Mouse (Mus musculus): ENCODE results near the gene Tlr4. TPM values are rescaled to one million over a fixed set of nuclear protein-coding genes. Genes with fewer than 3 reads are reported as not detected.

Gene Tlr4
- polyA plus RNA-seq, 1 experiment from 2014 or later = 2.9 TPM

DNA sequence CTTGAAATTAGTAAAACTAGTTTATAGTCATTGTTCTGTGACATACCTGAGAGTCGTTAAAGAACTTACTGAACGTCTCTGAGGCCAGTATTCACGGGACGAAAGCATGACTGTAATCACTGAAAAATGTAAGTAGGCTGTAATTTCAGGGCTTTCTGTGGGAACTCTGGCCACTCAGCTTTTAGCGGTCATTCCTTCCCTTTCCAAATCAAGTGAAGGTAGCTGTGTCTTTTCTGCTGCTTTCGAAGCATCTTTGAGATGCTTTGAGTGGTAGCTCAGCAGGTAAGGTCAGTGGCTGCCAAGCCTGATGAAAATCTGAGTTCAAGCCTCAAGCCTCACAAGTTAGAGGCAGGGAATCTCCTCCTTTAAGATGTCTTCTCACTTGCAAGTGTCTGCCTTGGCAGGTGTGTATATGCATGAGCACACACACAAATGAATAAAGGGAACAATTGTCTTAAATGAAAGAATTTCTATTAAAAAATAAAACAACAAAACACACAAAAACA, 832 bp downstream of the Tlr4 start:
- Histone ChIP-seq H3K27me3 (replicated peaks; ENCODE audit: control insufficient read depth, insufficient read depth, low read length) (no peaks in the 10 kb centered on the region), H3K36me3 (ENCODE audit: control insufficient read depth, insufficient read depth, low read length) (no peaks in the 10 kb centered on the region), H3K9me3 (ENCODE audit: control insufficient read depth, low read length) (no peaks in the 10 kb centered on the region), H3K4me1 (ENCODE audit: control insufficient read depth, insufficient read depth, low read length) (no peaks in the 10 kb centered on the region; the same call in 1 of the 2 replicates), H3K27ac (replicated peaks; ENCODE audit: low read depth, low read length) (peak overlapping the region; percentile 64; the same call in 1 of the 2 replicates), H3K4me3 (ENCODE audit: low read depth, low read length) (peak overlapping the region; percentile 18; the same call in 1 of the 2 replicates), H3K9ac (ENCODE audit: low read depth, low read length) (no peak overlapping the region), H3K4me2 (ENCODE audit: low read depth, low read length) (peak overlapping the region; percentile 37)
- peak; percentile 20; the same call in 1 of the 2 replicates for ATAC-seq (ENCODE audit: low read depth)
- WGBS = 38% methylated on average over 6 of the region's 6 CpGs
- DNase-seq (ENCODE audit: low spot score) = no peak

DNA sequence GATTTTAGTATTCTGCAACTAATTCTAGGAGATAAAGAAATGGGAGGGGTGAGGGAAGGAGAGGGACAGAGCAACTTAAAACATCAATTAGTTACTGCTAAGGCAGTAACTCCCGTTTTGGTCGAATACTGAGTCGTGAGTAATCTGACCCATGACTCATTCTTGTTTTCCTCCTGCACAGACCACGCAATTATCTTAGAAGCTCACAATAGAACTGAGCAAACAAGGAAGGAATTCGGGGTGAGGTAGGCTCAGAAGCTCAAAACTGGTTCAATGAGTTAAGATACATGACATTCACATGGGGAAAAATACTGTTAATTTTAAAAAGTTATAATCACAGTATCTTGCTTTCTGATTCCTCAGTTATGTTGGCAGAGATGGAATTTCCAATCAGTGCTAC, 1.3 kb downstream of the Tlr4 start:
- Histone ChIP-seq H3K27me3 (replicated peaks; ENCODE audit: control insufficient read depth, insufficient read depth, low read length) (no peaks in the 10 kb centered on the region), H3K27ac (replicated peaks; ENCODE audit: low read depth, low read length) (0 out of 2 replicates have a peak overlapping the region, but pooled peaks have one; percentile 4), H3K9ac (ENCODE audit: low read depth, low read length) (no peak overlapping the region), H3K4me2 (ENCODE audit: low read depth, low read length) (peak overlapping the region; percentile 37; the same call in 1 of the 2 replicates), H3K36me3 (ENCODE audit: control insufficient read depth, insufficient read depth, low read length) (no peaks in the 10 kb centered on the region), H3K4me1 (ENCODE audit: control insufficient read depth, insufficient read depth, low read length) (no peaks in the 10 kb centered on the region; the same call in 1 of the 2 replicates), H3K4me3 (ENCODE audit: low read depth, low read length) (peak overlapping the region; percentile 10; the same call in 1 of the 2 replicates), H3K9me3 (ENCODE audit: control insufficient read depth, low read length) (no peaks in the 10 kb centered on the region)
- peak; percentile 83 for ATAC-seq (ENCODE audit: low read depth)
- 14% methylated on average over 5 of the region's 5 CpGs for WGBS
- peak; percentile 67 for DNase-seq (ENCODE audit: low spot score)

DNA sequence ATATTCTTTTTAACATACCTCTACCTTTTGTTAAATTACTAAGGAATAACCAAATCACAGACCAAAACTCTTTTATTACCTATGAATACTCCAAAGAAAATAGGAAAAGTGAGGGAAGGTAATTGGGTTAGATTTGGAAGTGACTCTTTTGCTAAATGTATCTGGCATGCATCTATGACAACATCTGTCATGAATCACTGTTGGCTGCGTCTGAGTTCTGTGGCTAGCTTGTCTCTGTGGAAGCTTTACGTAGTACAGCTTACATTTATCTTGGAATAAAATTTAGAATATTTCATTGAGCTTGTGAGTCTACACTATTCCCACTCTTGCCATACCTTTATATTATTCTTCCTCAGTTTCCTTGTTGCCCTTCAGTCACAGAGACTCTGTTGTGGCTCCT, 10.7 kb downstream of the Tlr4 start:
- no peaks in the 10 kb centered on the region for H3K27me3 ChIP-seq (replicated peaks; ENCODE audit: control insufficient read depth, insufficient read depth, low read length)
- ATAC-seq (ENCODE audit: low read depth) = no peak
- no peak overlapping the region for H3K4me3 ChIP-seq (ENCODE audit: low read depth, low read length)
- DNase-seq (ENCODE audit: low spot score) = peak; percentile 16
- no peak overlapping the region for H3K4me2 ChIP-seq (ENCODE audit: low read depth, low read length)
- no peaks in the 10 kb centered on the region for H3K4me1 ChIP-seq (ENCODE audit: control insufficient read depth, insufficient read depth, low read length)
- WGBS = 58% methylated on average over 2 of the region's 2 CpGs
- no peaks in the 10 kb centered on the region for H3K9me3 ChIP-seq (ENCODE audit: control insufficient read depth, low read length)
- no peaks in the 10 kb centered on the region for H3K36me3 ChIP-seq (ENCODE audit: control insufficient read depth, insufficient read depth, low read length)
- no peak overlapping the region for H3K27ac ChIP-seq (replicated peaks; ENCODE audit: low read depth, low read length)
- H3K9ac ChIP-seq (ENCODE audit: low read depth, low read length) = no peak overlapping the region

DNA sequence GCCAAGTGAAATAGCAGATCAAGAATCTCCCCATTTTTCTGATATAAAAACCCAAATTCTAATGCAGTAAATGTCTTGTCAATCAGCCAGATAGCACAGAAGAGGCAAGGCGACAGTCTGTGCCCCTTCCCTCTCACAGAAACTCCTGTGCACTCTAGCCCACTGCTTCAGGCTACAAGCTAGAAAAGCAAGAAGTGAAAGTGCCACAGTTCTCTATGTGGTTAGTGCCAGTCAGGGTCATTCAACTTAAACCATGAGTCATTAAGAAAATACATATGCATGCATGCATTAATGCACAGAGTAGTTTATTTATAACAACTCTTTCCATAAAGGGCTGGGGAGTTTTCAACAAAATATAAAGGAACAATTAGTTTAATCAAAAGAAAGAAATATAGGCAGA, 15.9 kb downstream of the Tlr4 start:
- Histone ChIP-seq H3K4me2 (ENCODE audit: low read depth, low read length) (no peak overlapping the region), H3K36me3 (ENCODE audit: control insufficient read depth, insufficient read depth, low read length) (no peaks in the 10 kb centered on the region), H3K9ac (ENCODE audit: low read depth, low read length) (no peak overlapping the region), H3K4me3 (ENCODE audit: low read depth, low read length) (no peak overlapping the region), H3K4me1 (ENCODE audit: control insufficient read depth, insufficient read depth, low read length) (no peaks in the 10 kb centered on the region), H3K9me3 (ENCODE audit: control insufficient read depth, low read length) (no peaks in the 10 kb centered on the region), H3K27me3 (replicated peaks; ENCODE audit: control insufficient read depth, insufficient read depth, low read length) (no peaks in the 10 kb centered on the region), H3K27ac (replicated peaks; ENCODE audit: low read depth, low read length) (no peak overlapping the region)
- DNase-seq (ENCODE audit: low spot score) (no peak), ATAC-seq (ENCODE audit: low read depth) (no peak)
- 41% methylated on average over 1 of the region's 1 CpGs for WGBS

DNA sequence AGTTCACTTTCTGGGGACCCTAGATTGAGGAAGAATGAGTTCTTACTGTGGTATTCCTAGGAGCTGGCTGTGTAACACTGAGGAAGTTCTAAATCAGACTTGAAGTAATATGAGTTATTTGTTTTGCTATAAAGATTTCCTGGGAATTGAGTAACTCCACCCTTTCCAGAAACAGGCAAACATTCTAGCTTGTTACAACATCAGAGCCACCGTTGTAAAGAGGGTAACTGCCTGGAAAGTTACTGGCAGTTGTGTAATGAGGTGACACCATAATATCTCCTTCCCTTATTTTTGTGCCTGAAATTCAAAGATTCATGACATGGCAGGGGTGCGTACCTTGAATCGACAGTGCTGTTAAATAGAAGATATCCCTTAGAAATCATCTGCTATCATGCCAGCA, 24.6 kb downstream of the Tlr4 start:
- Histone ChIP-seq H3K27me3 (replicated peaks; ENCODE audit: control insufficient read depth, insufficient read depth, low read length) (no peaks in the 10 kb centered on the region), H3K9ac (ENCODE audit: low read depth, low read length) (no peak overlapping the region), H3K4me3 (ENCODE audit: low read depth, low read length) (no peak overlapping the region), H3K27ac (replicated peaks; ENCODE audit: low read depth, low read length) (no peak overlapping the region), H3K4me2 (ENCODE audit: low read depth, low read length) (no peak overlapping the region), H3K4me1 (ENCODE audit: control insufficient read depth, insufficient read depth, low read length) (no peaks in the 10 kb centered on the region), H3K36me3 (ENCODE audit: control insufficient read depth, insufficient read depth, low read length) (no peaks in the 10 kb centered on the region), H3K9me3 (ENCODE audit: control insufficient read depth, low read length) (no peaks in the 10 kb centered on the region)
- no peak for ATAC-seq (ENCODE audit: low read depth)
- DNase-seq (ENCODE audit: low spot score) = no peak
- 75% methylated on average over 3 of the region's 3 CpGs for WGBS

DNA sequence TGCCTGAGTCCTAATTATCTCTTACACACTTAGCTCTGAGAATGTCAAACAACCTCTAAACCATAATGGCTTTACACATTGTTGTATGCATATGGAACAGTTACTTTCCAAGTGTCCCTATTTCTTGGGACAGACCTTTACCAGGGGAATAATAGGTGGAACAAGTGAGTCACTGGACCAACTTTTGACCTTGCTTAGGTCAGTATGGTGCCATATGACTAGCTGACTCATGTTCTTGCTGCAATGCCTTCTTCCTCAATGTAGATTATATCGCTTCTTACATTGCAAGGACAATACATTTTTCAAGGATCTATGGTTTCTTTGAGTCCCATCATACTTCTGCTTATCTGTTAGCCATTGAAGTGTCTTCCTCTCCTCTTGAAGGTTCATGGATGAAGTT, 29.6 kb downstream of the Tlr4 start:
- no peaks in the 10 kb centered on the region for H3K27me3 ChIP-seq (replicated peaks; ENCODE audit: control insufficient read depth, insufficient read depth, low read length)
- WGBS = 88% methylated on average over 1 of the region's 1 CpGs
- no peak overlapping the region for H3K27ac ChIP-seq (replicated peaks; ENCODE audit: low read depth, low read length)
- no peaks in the 10 kb centered on the region for H3K9me3 ChIP-seq (ENCODE audit: control insufficient read depth, low read length)
- H3K4me2 ChIP-seq (ENCODE audit: low read depth, low read length) = no peak overlapping the region
- ATAC-seq (ENCODE audit: low read depth) = no peak
- no peak for DNase-seq (ENCODE audit: low spot score)
- no peaks in the 10 kb centered on the region for H3K36me3 ChIP-seq (ENCODE audit: control insufficient read depth, insufficient read depth, low read length)
- no peaks in the 10 kb centered on the region for H3K4me1 ChIP-seq (ENCODE audit: control insufficient read depth, insufficient read depth, low read length)
- no peak overlapping the region for H3K4me3 ChIP-seq (ENCODE audit: low read depth, low read length)
- no peak overlapping the region for H3K9ac ChIP-seq (ENCODE audit: low read depth, low read length)

DNA sequence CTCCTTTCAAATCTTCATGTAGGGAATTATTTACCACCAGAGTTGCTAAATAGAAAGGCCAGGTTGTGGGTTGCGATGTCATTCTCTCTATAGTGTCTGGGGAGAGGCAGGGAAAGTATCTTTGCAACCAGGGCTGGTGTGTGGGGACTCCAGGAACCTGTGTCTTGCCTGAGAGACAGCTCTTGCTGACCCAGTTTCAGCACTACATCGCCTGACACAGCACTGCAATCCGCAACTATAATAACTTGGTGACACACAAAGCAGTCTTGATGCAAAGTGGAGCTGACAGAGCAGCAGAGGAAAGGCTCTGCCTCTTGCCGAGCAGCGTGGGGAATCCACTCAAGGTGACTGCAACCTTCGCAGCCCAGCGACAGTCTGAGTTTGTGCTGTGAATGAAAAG, 42.5 kb downstream of the Tlr4 start:
- no peaks in the 10 kb centered on the region for H3K27me3 ChIP-seq (replicated peaks; ENCODE audit: control insufficient read depth, insufficient read depth, low read length)
- H3K27ac ChIP-seq (replicated peaks; ENCODE audit: low read depth, low read length) = no peak overlapping the region
- DNase-seq (ENCODE audit: low spot score) (peak; percentile 44), ATAC-seq (ENCODE audit: low read depth) (no peak; the same call in 1 of the 2 replicates)
- H3K4me1 ChIP-seq (ENCODE audit: control insufficient read depth, insufficient read depth, low read length) = no peaks in the 10 kb centered on the region
- WGBS = 56% methylated on average over 7 of the region's 7 CpGs
- no peak overlapping the region for H3K9ac ChIP-seq (ENCODE audit: low read depth, low read length)
- H3K4me3 ChIP-seq (ENCODE audit: low read depth, low read length) = no peak overlapping the region
- H3K4me2 ChIP-seq (ENCODE audit: low read depth, low read length) = no peak overlapping the region
- no peaks in the 10 kb centered on the region for H3K9me3 ChIP-seq (ENCODE audit: control insufficient read depth, low read length)
- H3K36me3 ChIP-seq (ENCODE audit: control insufficient read depth, insufficient read depth, low read length) = no peaks in the 10 kb centered on the region

DNA sequence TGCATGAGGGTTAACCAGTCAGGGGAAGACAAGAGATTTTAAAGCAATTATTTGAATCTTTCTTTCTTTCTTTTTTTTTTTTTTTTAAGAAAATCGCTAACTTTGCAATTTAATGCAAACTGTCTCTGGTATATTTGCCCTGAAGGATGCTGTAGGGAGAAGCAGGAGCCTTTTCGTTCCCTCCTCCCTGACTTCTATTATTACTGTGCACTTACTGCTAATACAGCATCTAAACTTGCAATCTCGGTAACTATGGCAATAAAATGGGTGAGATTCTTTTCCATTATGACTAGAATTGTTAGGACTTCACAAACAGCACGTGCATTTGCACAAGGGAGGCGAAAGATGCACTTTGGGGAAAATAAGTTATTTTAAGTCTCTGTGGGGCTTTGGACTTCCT, 44.6 kb downstream of the Tlr4 start:
- DNase-seq (ENCODE audit: low spot score) (no peak), ATAC-seq (ENCODE audit: low read depth) (no peak)
- Histone ChIP-seq H3K4me1 (ENCODE audit: control insufficient read depth, insufficient read depth, low read length) (no peaks in the 10 kb centered on the region), H3K4me3 (ENCODE audit: low read depth, low read length) (no peak overlapping the region), H3K27me3 (replicated peaks; ENCODE audit: control insufficient read depth, insufficient read depth, low read length) (no peaks in the 10 kb centered on the region), H3K4me2 (ENCODE audit: low read depth, low read length) (no peak overlapping the region), H3K36me3 (ENCODE audit: control insufficient read depth, insufficient read depth, low read length) (no peaks in the 10 kb centered on the region), H3K27ac (replicated peaks; ENCODE audit: low read depth, low read length) (no peak overlapping the region), H3K9ac (ENCODE audit: low read depth, low read length) (no peak overlapping the region), H3K9me3 (ENCODE audit: control insufficient read depth, low read length) (no peaks in the 10 kb centered on the region)
- 87% methylated on average over 5 of the region's 5 CpGs for WGBS

DNA sequence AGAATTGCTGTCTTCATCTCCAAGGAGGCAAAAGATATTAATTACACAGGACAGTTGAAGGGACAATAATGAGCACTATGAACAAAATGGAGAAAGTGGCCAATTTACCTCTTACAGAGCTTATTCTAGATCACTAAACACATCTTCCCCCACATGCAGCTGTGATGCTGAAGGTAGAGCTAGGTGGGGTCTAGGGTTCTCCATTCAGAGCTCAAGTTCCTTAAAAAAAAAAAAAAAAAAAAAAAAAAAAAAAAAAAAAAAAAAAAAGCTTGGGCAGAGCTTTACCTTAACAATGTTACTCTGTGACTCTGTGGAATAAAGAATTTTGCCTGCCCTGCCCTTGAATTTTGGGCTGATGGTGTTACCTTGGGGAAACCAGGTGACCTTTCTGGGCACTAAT, 46.0 kb downstream of the Tlr4 start:
- H3K4me2 ChIP-seq (ENCODE audit: low read depth, low read length) = no peak overlapping the region
- no peak overlapping the region for H3K27ac ChIP-seq (replicated peaks; ENCODE audit: low read depth, low read length)
- H3K9ac ChIP-seq (ENCODE audit: low read depth, low read length) = no peak overlapping the region
- H3K9me3 ChIP-seq (ENCODE audit: control insufficient read depth, low read length) = no peaks in the 10 kb centered on the region
- no peak overlapping the region for H3K4me3 ChIP-seq (ENCODE audit: low read depth, low read length)
- H3K27me3 ChIP-seq (replicated peaks; ENCODE audit: control insufficient read depth, insufficient read depth, low read length) = no peaks in the 10 kb centered on the region
- H3K36me3 ChIP-seq (ENCODE audit: control insufficient read depth, insufficient read depth, low read length) = no peaks in the 10 kb centered on the region
- no peaks in the 10 kb centered on the region for H3K4me1 ChIP-seq (ENCODE audit: control insufficient read depth, insufficient read depth, low read length)
- ATAC-seq (ENCODE audit: low read depth) (no peak), DNase-seq (ENCODE audit: low spot score) (no peak)
